Mouse (Mus musculus) right cerebral cortex, adult 2 months (tissue): Measurements from ENCODE around the gene Ddx43.
A peak's percentile ranks its signal among the peaks of the same experiment; 100 is the strongest.
"Not testable (repeated sequence)": the region's sequence is repeated elsewhere in the genome, so short reads cannot be mapped to it uniquely, and the experiment has no call there.

Experiments
- DNase-seq, 2 experiments: peaks; one replicate each; pipeline ENCODE4 v3.0.0; 2021 to 2022; ENCODE audit warnings: low spot score in 2 of 2

The Ddx43 gene

DNA sequence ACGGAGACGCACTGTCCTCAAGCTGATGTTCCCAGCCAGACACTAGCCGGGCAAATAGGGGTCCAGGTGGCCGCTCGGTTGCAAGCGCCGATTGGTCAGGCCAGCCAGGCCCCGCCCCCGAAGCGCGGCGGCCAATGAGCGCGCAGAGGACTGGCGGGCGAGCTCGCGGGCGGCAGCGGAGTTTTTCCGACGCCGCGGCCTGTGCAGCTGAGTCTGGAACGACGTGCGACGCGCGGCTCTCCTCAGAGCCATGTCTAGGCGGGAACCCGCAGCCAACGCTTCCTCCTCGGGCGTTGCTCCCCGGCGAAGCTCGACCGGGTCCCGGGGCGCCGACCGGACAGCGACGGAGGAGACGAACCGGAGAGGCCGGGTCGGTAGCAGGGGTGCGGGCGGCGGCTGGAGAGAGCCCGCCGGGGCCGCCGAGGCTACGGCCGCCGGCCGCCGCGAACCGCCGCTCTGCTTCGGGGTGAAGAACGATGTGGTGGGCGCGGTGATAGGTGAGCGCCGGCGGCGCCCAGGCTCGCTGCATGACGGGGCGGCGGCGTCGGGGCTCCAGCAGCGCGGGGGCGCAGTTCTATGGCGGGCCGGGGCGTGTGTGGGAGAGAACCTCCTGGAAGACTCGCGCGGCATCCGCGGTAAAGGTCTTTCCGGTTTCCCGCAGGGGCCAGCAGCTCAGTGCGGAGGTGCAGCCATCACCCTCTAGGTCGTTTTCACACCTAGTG, at the start of gene Ddx43:
Gene Ddx43 (plus strand): TSS at position 148 of the 722 bp plus-strand sequence.
- DNase-seq = peak; percentile 12 to 14

DNA sequence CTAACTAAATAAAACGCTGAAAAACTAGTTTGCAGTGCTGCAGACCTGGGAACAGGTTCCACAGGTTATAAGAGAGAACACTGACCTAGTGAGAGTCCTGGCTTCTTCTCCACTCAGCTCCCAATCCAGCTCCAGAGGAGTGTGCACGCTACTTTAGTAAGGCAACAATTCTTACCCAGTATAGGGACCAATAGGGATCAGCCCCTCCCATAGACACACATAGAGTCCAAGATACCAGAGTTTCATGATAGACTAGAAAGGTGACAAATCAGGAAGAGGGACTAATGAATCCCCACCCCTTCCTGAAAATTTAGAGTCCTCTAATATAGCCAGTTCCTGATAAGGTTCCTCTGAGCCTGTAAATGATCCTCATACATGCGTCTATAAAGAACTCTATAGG, 48.6 kb upstream of the Ddx43 start:
- no peak for DNase-seq

GRCm38 (mm10) chr9:78348206-78349004, 47.2 kb upstream of the Ddx43 start:
- not testable (repeated sequence) for DNase-seq

DNA sequence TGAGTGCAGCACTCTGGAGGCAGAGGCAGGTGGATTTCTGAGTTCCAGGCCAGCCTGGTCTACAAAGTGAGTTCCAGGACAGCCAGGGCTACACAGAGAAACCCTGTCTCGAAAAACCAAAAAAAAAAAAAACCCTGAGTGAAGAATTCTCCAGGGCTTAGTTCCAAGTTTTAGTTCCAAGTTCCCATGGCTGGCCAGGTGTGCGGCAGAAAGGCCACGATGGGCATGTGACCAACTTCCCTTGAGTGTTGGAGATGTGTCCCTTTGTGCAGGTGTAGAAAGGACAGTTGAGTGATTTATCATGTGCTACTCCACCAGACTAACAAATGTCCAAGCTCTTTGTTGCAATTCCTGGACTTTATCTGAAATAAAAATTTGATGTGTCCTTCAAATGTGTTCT, 46.4 kb upstream of the Ddx43 start:
- DNase-seq = not testable (repeated sequence)

- DNase-seq = not testable (repeated sequence)
Measured at GRCm38 (mm10) chr9:78350007-78350406, 45.6 kb upstream of the Ddx43 start.

- no peak for DNase-seq
Measured at GRCm38 (mm10) chr9:78351504-78352220, 43.9 kb upstream of the Ddx43 start.

DNA sequence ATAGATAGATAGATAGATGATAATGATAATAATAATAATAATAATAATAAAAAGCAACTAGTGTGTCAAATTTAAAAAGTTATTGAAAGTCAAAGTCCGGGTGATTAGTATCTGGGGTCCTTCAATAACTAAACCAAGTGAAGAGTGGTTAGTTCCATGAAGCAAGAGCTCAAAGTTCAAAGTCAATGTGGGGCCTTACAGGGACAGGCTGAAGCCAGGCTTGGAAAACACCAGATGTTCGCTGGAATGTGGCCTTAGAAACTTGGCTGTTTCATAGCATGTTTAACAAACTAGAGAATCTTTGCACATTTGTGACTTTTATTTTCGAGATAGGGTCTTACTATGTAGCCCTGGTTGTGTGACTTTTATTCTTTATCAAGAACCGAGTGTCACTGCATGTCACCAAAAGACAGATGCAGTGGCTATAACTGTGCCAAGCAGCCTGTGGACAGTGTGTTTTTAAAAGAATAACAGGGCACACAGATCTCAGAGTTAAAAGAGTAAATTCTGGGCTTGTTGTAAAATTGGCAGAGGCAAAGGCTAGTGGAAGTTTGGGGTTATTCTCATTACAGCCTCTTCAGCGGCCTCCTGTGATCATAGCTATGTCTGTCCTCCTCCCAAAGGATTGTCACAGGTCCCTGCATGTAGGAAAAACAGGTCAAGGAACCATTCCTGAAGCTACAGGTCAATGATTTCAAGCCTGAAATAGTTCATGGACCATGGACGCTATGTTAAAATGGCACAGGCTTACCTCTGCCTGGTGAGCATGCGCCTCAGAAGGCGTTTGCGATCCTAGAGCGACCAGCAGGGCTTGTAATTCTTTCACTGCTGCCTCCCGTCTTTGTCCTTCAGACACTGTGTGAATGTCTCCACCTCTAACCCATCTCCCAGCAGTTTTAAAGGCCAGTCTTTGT, 40.7 kb upstream of the Ddx43 start:
- DNase-seq = no peak

GRCm38 (mm10) chr9:78355611-78356010, 40.0 kb upstream of the Ddx43 start, which contains the start of gene Gsta2:
Gene Gsta2 (minus strand): TSS chr9:78355788.
- no peak for DNase-seq

DNA sequence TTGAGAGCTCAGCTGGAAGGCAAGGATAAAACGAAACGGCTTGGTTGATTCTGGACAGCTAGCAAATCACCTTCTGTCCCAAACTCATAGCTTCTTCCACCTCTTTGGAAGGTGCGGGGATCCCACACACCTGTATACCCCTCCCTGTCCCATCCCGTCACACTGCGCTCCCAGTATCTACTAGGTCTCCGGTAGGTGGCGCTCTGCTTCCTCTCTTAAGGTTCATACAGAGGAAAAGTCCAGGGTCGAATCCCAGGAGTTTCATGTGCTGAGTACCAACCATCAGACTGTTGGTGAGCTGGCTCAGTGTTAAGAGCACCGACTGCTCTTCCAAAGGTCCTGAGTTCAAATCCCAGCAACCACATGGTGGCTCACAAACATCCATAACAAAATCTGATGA, 37.5 kb upstream of the Ddx43 start:
- peak; percentile 33 to 70 for DNase-seq

GRCm38 (mm10) chr9:78359750-78360483, 35.7 kb upstream of the Ddx43 start:
- no peak for DNase-seq

- DNase-seq = no peak
Measured at GRCm38 (mm10) chr9:78360484-78360872, 35.1 kb upstream of the Ddx43 start.

- no peak for DNase-seq
Measured at GRCm38 (mm10) chr9:78363374-78363773, 32.2 kb upstream of the Ddx43 start.

- no peak for DNase-seq
Measured at GRCm38 (mm10) chr9:78364701-78365100, 30.9 kb upstream of the Ddx43 start.

DNA sequence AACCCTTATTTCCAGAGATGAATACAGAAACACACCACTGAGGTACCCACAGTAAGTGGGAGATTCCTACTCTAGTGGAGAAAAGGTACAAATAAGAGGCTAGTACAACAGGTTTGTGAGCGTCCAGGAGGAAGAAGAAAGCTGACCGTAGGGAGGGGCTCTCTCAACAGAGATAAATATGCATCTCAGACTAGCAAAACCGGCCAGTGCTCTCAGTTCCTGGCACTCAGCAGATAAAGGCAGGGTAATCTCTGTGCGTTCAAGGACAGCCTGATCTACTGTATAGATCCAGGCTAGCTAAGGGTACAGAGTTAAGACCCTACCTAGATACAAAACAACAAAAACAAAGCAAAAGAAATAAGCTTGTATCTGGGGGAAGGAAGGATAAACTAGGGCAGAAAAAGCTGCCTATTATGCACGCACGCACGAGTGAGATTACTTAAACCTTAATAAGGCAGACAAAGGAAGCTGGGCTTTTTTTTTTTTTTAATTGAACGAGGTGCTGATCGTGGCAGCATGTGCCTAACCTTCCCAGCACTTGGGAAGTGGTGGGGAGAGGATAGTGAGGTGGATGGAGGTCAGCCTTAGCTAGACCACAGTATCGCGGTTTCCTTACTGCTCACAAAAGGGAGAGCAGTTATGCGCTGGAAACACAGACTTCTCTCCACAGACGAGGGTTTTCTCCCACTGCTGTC, 29.6 kb upstream of the Ddx43 start:
- no peak for DNase-seq

- DNase-seq = not testable (repeated sequence)
Measured at GRCm38 (mm10) chr9:78367959-78368358, 27.6 kb upstream of the Ddx43 start, which contains the start of gene Dppa5a. Gene Dppa5a (minus strand): TSS chr9:78368177.

- DNase-seq = no peak
Measured at GRCm38 (mm10) chr9:78368671-78369293, 26.8 kb upstream of the Ddx43 start.

DNA sequence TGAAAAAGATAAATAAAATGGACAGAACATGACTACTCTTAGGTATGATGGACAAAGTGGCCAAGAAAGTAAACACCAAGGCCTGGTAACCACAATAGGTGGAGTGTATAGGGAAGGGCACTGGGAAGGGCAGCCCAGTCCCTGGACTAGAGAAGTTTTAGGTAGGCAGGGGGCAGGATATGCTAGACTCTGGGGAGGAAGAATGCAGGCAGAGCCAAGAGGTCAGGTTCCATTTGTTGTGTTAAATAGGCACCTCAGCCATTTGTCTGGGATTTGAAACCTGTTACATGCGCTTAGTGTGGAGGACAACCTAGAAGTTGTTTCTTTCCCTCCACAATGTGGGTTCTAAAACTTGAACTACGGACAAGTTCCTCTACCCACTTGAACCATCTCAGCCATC, 26.2 kb upstream of the Ddx43 start:
- DNase-seq = no peak

- no peak for DNase-seq
Measured at GRCm38 (mm10) chr9:78369786-78370185, 25.8 kb upstream of the Ddx43 start.

- DNase-seq = no peak
Measured at GRCm38 (mm10) chr9:78371441-78371840, 24.1 kb upstream of the Ddx43 start.
